Mouse (Mus musculus) neural tube, embryonic 13.5 days (tissue): ENCODE measurements around the gene Naa20. TPM values are rescaled to one million over a fixed set of nuclear protein-coding genes. Genes with fewer than 3 reads are reported as not detected.
A peak's percentile ranks its signal among the peaks of the same experiment; 100 is the strongest.
"Not testable (repeated sequence)": the region's sequence is repeated elsewhere in the genome, so short reads cannot be mapped to it uniquely, and the experiment has no call there.

Experiments used
- ATAC-seq: fragments of 200-750 bp; cut with Nextera tagmentation; 2 replicates; pipeline ENCODE4 v1.8.0; 2017; ENCODE audit warnings: low read depth, mild to moderate bottlenecking, moderate TSS enrichment, moderate library complexity
- H3K27ac ChIP-seq: fragments of 300-500 bp; sonication (generic); replicated peaks from 2 replicates; pipeline ENCODE4 v1.5.1; 2015; ENCODE audit warnings: moderate library complexity, mild to moderate bottlenecking, inconsistent platforms
- H3K27me3 ChIP-seq: fragments of 300-500 bp; sonication (generic); 2 replicates; pipeline ENCODE4 v1.6.1; 2015; ENCODE audit warnings: mild to moderate bottlenecking, inconsistent platforms
- H3K36me3 ChIP-seq: fragments of 300-500 bp; sonication (generic); 2 replicates; pipeline ENCODE4 v1.6.1; 2015; ENCODE audit warnings: mild to moderate bottlenecking, inconsistent platforms
- H3K4me1 ChIP-seq: fragments of 300-500 bp; sonication (generic); replicated peaks from 2 replicates; pipeline ENCODE4 v1.6.1; 2015; ENCODE audit warnings: inconsistent platforms
- H3K4me2 ChIP-seq: fragments of 300-500 bp; sonication (generic); 2 replicates; pipeline ENCODE4 v1.6.1; 2015; ENCODE audit warnings: inconsistent platforms, mild to moderate bottlenecking, moderate library complexity
- H3K4me3 ChIP-seq: fragments of 300-500 bp; sonication (generic); 2 replicates; pipeline ENCODE4 v1.5.1; 2015; ENCODE audit warnings: mild to moderate bottlenecking, inconsistent platforms
- H3K9ac ChIP-seq: fragments of 300-500 bp; sonication (generic); 2 replicates; pipeline ENCODE4 v1.6.1; 2015; ENCODE audit warnings: moderate library complexity, mild to moderate bottlenecking, inconsistent platforms
- H3K9me3 ChIP-seq: fragments of 300-500 bp; sonication (generic); 2 replicates; pipeline ENCODE4 v1.6.1; 2016; ENCODE audit warnings: inconsistent platforms
- whole genome bisulfite sequencing: fragments of 180-500 bp; shearing (Covaris S2); methylation state at CpG from one replicate; pipeline ENCODE4 v1.1.7; 2015; 5-methylcytosine and 5-hydroxymethylcytosine counted together
- polyA plus RNA-seq: library from polyadenylated mRNA; unstranded; fragments of >200 nt; fragmentation: Nextera tagmentation; extraction: Ambion mirVana; gene quantifications from 2 replicates; pipeline ENCODE4 v1.2.1, GENCODE M21; 2015

The Naa20 gene
- polyA plus RNA-seq, 1 experiment from 2014 or later: 127 TPM

DNA sequence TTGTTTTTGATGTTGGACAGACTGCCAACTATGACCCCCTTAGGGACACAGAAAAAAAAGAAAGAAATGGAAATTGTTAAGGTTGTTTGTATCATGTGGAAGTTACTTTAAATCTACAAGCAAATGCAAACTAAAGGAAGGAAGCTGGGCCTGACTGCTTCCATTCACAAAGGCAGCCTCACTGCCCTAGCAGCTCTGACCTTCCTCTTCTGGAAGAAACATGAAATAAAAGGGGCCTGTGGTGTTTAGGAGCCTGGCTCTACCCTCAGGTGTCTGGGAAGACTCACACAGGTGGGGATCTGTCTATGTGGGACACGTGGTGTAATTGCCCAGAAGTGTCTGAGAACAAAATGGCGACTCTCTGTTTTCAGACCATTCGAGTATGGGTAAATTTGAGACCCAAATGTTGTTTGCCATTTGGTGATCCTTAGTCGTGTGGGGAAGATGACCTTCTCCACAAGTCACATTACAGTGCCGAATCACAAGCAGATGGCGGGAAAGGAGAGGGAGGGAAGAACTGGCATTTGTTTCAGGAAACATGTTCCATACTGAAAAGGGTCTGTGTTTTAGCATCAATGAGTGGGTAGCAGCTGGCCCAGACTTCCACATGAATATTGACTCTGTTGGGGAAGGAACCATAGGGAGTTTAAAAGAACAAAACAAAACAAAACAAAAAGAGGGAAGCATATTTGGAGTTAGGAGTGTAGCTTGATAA, 13.0 kb upstream of the Naa20 start:
- WGBS: 65% methylated on average over 6 of the region's 6 CpGs
- Histone ChIP-seq H3K9me3 (no peaks in the 10 kb centered on the region), H3K36me3 (peaks cover 6% of the 10 kb centered on the region), H3K27me3 (no peaks in the 10 kb centered on the region), H3K4me2 (no peak overlapping the region), H3K4me3 (no peak overlapping the region), H3K9ac (no peak overlapping the region), H3K27ac (0 out of 2 replicates have a peak overlapping the region, but pooled peaks have one; percentile 14), H3K4me1 (peaks cover 17% of the 10 kb centered on the region; the same call in 1 of the 2 replicates)
- ATAC-seq: no peak

DNA sequence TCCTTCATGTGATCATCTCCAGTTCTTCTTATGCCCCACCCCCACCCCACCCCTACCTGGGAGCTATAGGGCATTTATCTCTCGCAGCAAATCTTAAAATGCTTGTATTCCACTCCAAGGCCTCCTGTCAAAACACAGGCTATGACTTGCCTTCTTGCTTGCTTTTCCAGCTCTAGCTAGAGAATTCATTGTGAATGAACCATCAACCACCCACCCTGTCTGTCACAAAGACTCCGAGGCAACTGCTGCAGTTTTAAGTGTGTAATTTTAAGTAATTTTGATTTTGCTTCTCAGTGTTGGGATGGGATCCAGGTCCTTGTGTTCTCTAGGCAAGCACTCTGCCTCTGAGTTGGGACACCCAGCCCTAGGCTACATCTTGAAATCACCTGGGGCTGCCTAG, 11.3 kb upstream of the Naa20 start:
- H3K27me3 ChIP-seq: no peaks in the 10 kb centered on the region
- 0 out of 2 replicates have a peak, but pooled peaks cover 6% of the 10 kb centered on the region for H3K4me1 ChIP-seq
- H3K9ac ChIP-seq: no peak overlapping the region
- WGBS: 85% methylated on average over 2 of the region's 2 CpGs
- H3K36me3 ChIP-seq: peaks cover 5% of the 10 kb centered on the region
- no peak for ATAC-seq
- no peak overlapping the region for H3K27ac ChIP-seq
- no peaks in the 10 kb centered on the region for H3K9me3 ChIP-seq
- H3K4me2 ChIP-seq: no peak overlapping the region
- H3K4me3 ChIP-seq: no peak overlapping the region

DNA sequence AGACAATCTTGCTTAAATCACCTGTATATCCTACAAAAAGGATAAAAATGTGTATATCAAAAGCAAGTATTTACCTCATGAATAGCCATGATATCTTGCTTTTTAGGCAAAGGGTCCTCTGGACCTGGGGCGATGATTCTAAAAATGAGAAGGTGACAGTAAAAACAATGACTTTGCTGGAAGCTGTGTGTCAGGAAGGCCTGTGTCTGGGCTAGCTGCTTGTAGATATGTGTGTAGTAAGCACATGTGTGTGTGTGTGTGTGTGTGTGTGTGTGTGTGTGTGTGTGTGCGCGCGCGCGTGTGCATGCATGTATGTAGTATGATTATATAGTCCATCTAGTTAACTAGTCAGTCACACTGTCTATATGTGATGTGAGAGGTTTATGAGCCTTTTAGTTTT, 8.1 kb upstream of the Naa20 start:
- H3K4me3 ChIP-seq: no peak overlapping the region
- no peaks in the 10 kb centered on the region for H3K36me3 ChIP-seq
- H3K27me3 ChIP-seq: no peaks in the 10 kb centered on the region
- ATAC-seq: no peak
- 95% methylated on average over 6 of the region's 6 CpGs for WGBS
- no peak overlapping the region for H3K4me2 ChIP-seq
- H3K9ac ChIP-seq: no peak overlapping the region
- no peak overlapping the region for H3K27ac ChIP-seq
- no peaks in the 10 kb centered on the region for H3K9me3 ChIP-seq
- 0 out of 2 replicates have a peak, but pooled peaks cover 6% of the 10 kb centered on the region for H3K4me1 ChIP-seq

- no peaks in the 10 kb centered on the region for H3K27me3 ChIP-seq
- no peak overlapping the region for H3K9ac ChIP-seq
- no peak overlapping the region for H3K27ac ChIP-seq
- no peak overlapping the region for H3K4me2 ChIP-seq
- H3K4me1 ChIP-seq: no peaks in the 10 kb centered on the region
- H3K36me3 ChIP-seq: no peaks in the 10 kb centered on the region
- ATAC-seq: no peak
- no peaks in the 10 kb centered on the region for H3K9me3 ChIP-seq
- 71% methylated on average over 9 of the region's 9 CpGs for WGBS
- no peak overlapping the region for H3K4me3 ChIP-seq
Measured at GRCm38 (mm10) chr2:145898106-145898505, 3.8 kb upstream of the Naa20 start.

DNA sequence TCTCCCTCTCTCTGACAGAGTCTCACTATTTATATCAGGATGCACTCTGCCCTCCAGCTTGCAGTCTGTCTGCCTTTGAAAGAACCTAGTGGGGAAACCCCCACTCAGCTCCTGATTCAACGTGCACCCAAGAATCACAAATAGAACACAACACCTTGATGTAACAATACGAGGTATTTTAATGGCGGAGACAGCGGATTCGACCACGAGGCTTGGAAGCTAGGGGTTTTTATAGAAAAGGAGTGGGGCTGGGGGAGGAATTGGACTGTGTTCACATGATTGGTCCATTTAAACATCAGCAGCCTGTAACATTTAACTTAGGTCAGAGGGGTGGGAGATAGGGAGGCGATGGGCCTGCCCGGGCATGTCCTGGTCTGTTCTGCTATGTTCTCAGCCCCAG, 1.6 kb upstream of the Naa20 start:
- H3K9ac ChIP-seq, H3K4me2 ChIP-seq, H3K27ac ChIP-seq, H3K4me3 ChIP-seq, H3K9me3 ChIP-seq, H3K27me3 ChIP-seq, ATAC-seq, H3K36me3 ChIP-seq: not testable (repeated sequence)
- H3K4me1 ChIP-seq: peaks cover 17% of the 10 kb centered on the region
- 84% methylated on average over 8 of the region's 8 CpGs for WGBS

- Histone ChIP-seq H3K4me1 (peaks cover 22% of the 10 kb centered on the region), H3K27me3 (no peaks in the 10 kb centered on the region), H3K9ac (peak overlapping the region; percentile 95), H3K4me2 (peak overlapping the region; percentile 73), H3K9me3 (no peaks in the 10 kb centered on the region), H3K36me3 (peaks cover 5% of the 10 kb centered on the region; the same call in 1 of the 2 replicates), H3K4me3 (peak overlapping the region; percentile 98), H3K27ac (peak overlapping the region; percentile 86)
- WGBS: under 1% methylated on average over 68 of the region's 68 CpGs
- peak; percentile 97 for ATAC-seq
Measured at GRCm38 (mm10) chr2:145903061-145903901, 1.4 kb downstream of the Naa20 start.

GRCm38 (mm10) chr2:145903983-145904616, 2.2 kb downstream of the Naa20 start:
- Histone ChIP-seq H3K9ac (peak overlapping the region; percentile 95), H3K36me3 (peaks cover 11% of the 10 kb centered on the region), H3K4me2 (peak overlapping the region; percentile 73), H3K4me1 (peaks cover 22% of the 10 kb centered on the region), H3K9me3 (no peaks in the 10 kb centered on the region), H3K4me3 (peak overlapping the region; percentile 98), H3K27ac (no peak overlapping the region), H3K27me3 (no peaks in the 10 kb centered on the region)
- WGBS: 35% methylated on average over 12 of the region's 12 CpGs
- ATAC-seq: no peak

- Histone ChIP-seq H3K27ac (no peak overlapping the region), H3K4me2 (no peak overlapping the region), H3K27me3 (no peaks in the 10 kb centered on the region), H3K4me3 (no peak overlapping the region), H3K9me3 (no peaks in the 10 kb centered on the region), H3K36me3 (peaks cover 19% of the 10 kb centered on the region), H3K9ac (no peak overlapping the region), H3K4me1 (peaks cover 22% of the 10 kb centered on the region)
- no peak for ATAC-seq
- 91% methylated on average over 6 of the region's 6 CpGs for WGBS
Measured at GRCm38 (mm10) chr2:145905156-145905555, 3.3 kb downstream of the Naa20 start.

GRCm38 (mm10) chr2:145905884-145906283, 4.0 kb downstream of the Naa20 start:
- H3K27me3 ChIP-seq, H3K9me3 ChIP-seq, H3K4me3 ChIP-seq, ATAC-seq, H3K9ac ChIP-seq, H3K4me2 ChIP-seq, H3K27ac ChIP-seq: not testable (repeated sequence)
- H3K36me3 ChIP-seq: peaks cover 26% of the 10 kb centered on the region
- 52% methylated on average over 4 of the region's 4 CpGs for WGBS
- H3K4me1 ChIP-seq: peaks cover 22% of the 10 kb centered on the region

- no peaks in the 10 kb centered on the region for H3K27me3 ChIP-seq
- no peak overlapping the region for H3K9ac ChIP-seq
- H3K9me3 ChIP-seq: no peaks in the 10 kb centered on the region
- H3K4me2 ChIP-seq: no peak overlapping the region
- peaks cover 91% of the 10 kb centered on the region for H3K36me3 ChIP-seq
- ATAC-seq: no peak
- H3K4me1 ChIP-seq: no peaks in the 10 kb centered on the region
- WGBS: 90% methylated on average over 8 of the region's 8 CpGs
- H3K27ac ChIP-seq: no peak overlapping the region
- no peak overlapping the region for H3K4me3 ChIP-seq
Measured at GRCm38 (mm10) chr2:145920941-145921650, 19.2 kb downstream of the Naa20 start.

- Histone ChIP-seq H3K27me3 (no peaks in the 10 kb centered on the region), H3K9ac (peak within 1 kb of the TSS; percentile 82), H3K4me1 (peaks cover 16% of the 10 kb centered on the region), H3K4me2 (peak within 1 kb of the TSS; percentile 93), H3K4me3 (peak within 1 kb of the TSS; percentile 88), H3K36me3 (peaks cover 31% of the 10 kb centered on the region), H3K9me3 (no peaks in the 10 kb centered on the region), H3K27ac (no peak within 1 kb of the TSS)
- peak; percentile 99 for ATAC-seq
- WGBS: under 1% methylated on average over 61 of the region's 61 CpGs
Measured at GRCm38 (mm10) chr2:145934339-145935231, 32.7 kb downstream of the Naa20 start, which contains the start of the genes Cfap61 and Crnkl1. Gene Cfap61 (plus strand): TSS chr2:145934784. Gene Crnkl1 (minus strand): TSS chr2:145935014.
